Mouse (Mus musculus): Measurements from ENCODE around the gene Nbas. TPM values are rescaled to one million over a fixed set of nuclear protein-coding genes. Genes with fewer than 3 reads are reported as not detected.

Gene Nbas
- total and polyA plus RNA-seq, 2 experiments from 2014 or later: 12.4 to 41.4 TPM

GRCm38 (mm10) chr12:13313966-13314365 lies 45.0 kb downstream of the Nbas start:
- TF ChIP-seq CTCF (IDR thresholded peaks at IDR 0.05): no peak
- DNase-seq (ENCODE audit: low spot score): no peak
- no peak overlapping the region for H3K4me3 ChIP-seq (ENCODE audit: low read depth, low read length)
- H3K27ac ChIP-seq (ENCODE audit: low read depth, low read length): no peak overlapping the region
- WGBS: 90% methylated on average over 2 of the region's 2 CpGs
- ATAC-seq (ENCODE audit: low FRiP score): no peak
- no peak overlapping the region for H3K9ac ChIP-seq (replicated peaks; ENCODE audit: low read length, poor library complexity, severe bottlenecking)
- H3K9me3 ChIP-seq (ENCODE audit: low read length): no peaks in the 10 kb centered on the region
- no peaks in the 10 kb centered on the region for H3K27me3 ChIP-seq (ENCODE audit: insufficient read depth, low read length)
- H3K4me1 ChIP-seq (ENCODE audit: insufficient read depth, low read length): no peaks in the 10 kb centered on the region
- H3K36me3 ChIP-seq (ENCODE audit: insufficient read depth, low read length): peaks cover 12% of the 10 kb centered on the region
- no peak overlapping the region for H3K4me2 ChIP-seq (ENCODE audit: low read depth, low read length, poor library complexity, severe bottlenecking)

GRCm38 (mm10) chr12:13314384-13314783 lies 45.5 kb downstream of the Nbas start:
- Histone ChIP-seq H3K9ac (replicated peaks; ENCODE audit: low read length, poor library complexity, severe bottlenecking) (no peak overlapping the region), H3K9me3 (ENCODE audit: low read length) (no peaks in the 10 kb centered on the region), H3K27ac (ENCODE audit: low read depth, low read length) (no peak overlapping the region), H3K4me1 (ENCODE audit: insufficient read depth, low read length) (no peaks in the 10 kb centered on the region), H3K27me3 (ENCODE audit: insufficient read depth, low read length) (no peaks in the 10 kb centered on the region), H3K4me2 (ENCODE audit: low read depth, low read length, poor library complexity, severe bottlenecking) (no peak overlapping the region), H3K4me3 (ENCODE audit: low read depth, low read length) (no peak overlapping the region), H3K36me3 (ENCODE audit: insufficient read depth, low read length) (peaks cover 12% of the 10 kb centered on the region)
- DNase-seq (ENCODE audit: low spot score) (no peak), ATAC-seq (ENCODE audit: low FRiP score) (no peak)
- WGBS: 90% methylated on average over 3 of the region's 3 CpGs
- TF ChIP-seq CTCF (IDR thresholded peaks at IDR 0.05): no peak

GRCm38 (mm10) chr12:13315081-13315480 lies 46.1 kb downstream of the Nbas start:
- no peak for TF ChIP-seq CTCF (IDR thresholded peaks at IDR 0.05)
- ATAC-seq (ENCODE audit: low FRiP score) (no peak), DNase-seq (ENCODE audit: low spot score) (no peak)
- H3K27ac ChIP-seq (ENCODE audit: low read depth, low read length): no peak overlapping the region
- peaks cover 9% of the 10 kb centered on the region for H3K36me3 ChIP-seq (ENCODE audit: insufficient read depth, low read length)
- no peak overlapping the region for H3K4me3 ChIP-seq (ENCODE audit: low read depth, low read length)
- H3K9me3 ChIP-seq (ENCODE audit: low read length): no peaks in the 10 kb centered on the region
- H3K4me2 ChIP-seq (ENCODE audit: low read depth, low read length, poor library complexity, severe bottlenecking): no peak overlapping the region
- no peaks in the 10 kb centered on the region for H3K27me3 ChIP-seq (ENCODE audit: insufficient read depth, low read length)
- H3K4me1 ChIP-seq (ENCODE audit: insufficient read depth, low read length): no peaks in the 10 kb centered on the region
- no peak overlapping the region for H3K9ac ChIP-seq (replicated peaks; ENCODE audit: low read length, poor library complexity, severe bottlenecking)
- WGBS: 97% methylated on average over 1 of the region's 1 CpGs

GRCm38 (mm10) chr12:13342535-13342934 lies 73.6 kb downstream of the Nbas start:
- Histone ChIP-seq H3K4me2 (ENCODE audit: low read depth, low read length, poor library complexity, severe bottlenecking) (no peak overlapping the region), H3K27me3 (ENCODE audit: insufficient read depth, low read length) (no peaks in the 10 kb centered on the region), H3K36me3 (ENCODE audit: insufficient read depth, low read length) (peaks cover 17% of the 10 kb centered on the region), H3K9me3 (ENCODE audit: low read length) (no peaks in the 10 kb centered on the region), H3K27ac (ENCODE audit: low read depth, low read length) (no peak overlapping the region), H3K9ac (replicated peaks; ENCODE audit: low read length, poor library complexity, severe bottlenecking) (no peak overlapping the region), H3K4me3 (ENCODE audit: low read depth, low read length) (no peak overlapping the region), H3K4me1 (ENCODE audit: insufficient read depth, low read length) (no peaks in the 10 kb centered on the region)
- no peak for ATAC-seq (ENCODE audit: low FRiP score)
- DNase-seq (ENCODE audit: low spot score): no peak
- no peak for TF ChIP-seq CTCF (IDR thresholded peaks at IDR 0.05)
- 95% methylated on average over 5 of the region's 5 CpGs for WGBS

- DNase-seq (ENCODE audit: low spot score) (no peak), ATAC-seq (ENCODE audit: low FRiP score) (no peak)
- H3K36me3 ChIP-seq (ENCODE audit: insufficient read depth, low read length): peaks cover 16% of the 10 kb centered on the region; the same call in 1 of the 2 replicates
- no peaks in the 10 kb centered on the region for H3K4me1 ChIP-seq (ENCODE audit: insufficient read depth, low read length)
- H3K9me3 ChIP-seq (ENCODE audit: low read length): no peaks in the 10 kb centered on the region
- H3K9ac ChIP-seq (replicated peaks; ENCODE audit: low read length, poor library complexity, severe bottlenecking): no peak overlapping the region
- H3K27ac ChIP-seq (ENCODE audit: low read depth, low read length): no peak overlapping the region
- no peak for TF ChIP-seq CTCF (IDR thresholded peaks at IDR 0.05)
- WGBS: 94% methylated on average over 10 of the region's 10 CpGs
- H3K4me3 ChIP-seq (ENCODE audit: low read depth, low read length): no peak overlapping the region
- no peaks in the 10 kb centered on the region for H3K27me3 ChIP-seq (ENCODE audit: insufficient read depth, low read length)
- no peak overlapping the region for H3K4me2 ChIP-seq (ENCODE audit: low read depth, low read length, poor library complexity, severe bottlenecking)
Measured at GRCm38 (mm10) chr12:13356201-13356600, 87.3 kb downstream of the Nbas start.

- Histone ChIP-seq H3K4me2 (ENCODE audit: low read depth, low read length, poor library complexity, severe bottlenecking) (no peak overlapping the region), H3K9me3 (ENCODE audit: low read length) (no peaks in the 10 kb centered on the region), H3K27me3 (ENCODE audit: insufficient read depth, low read length) (no peaks in the 10 kb centered on the region), H3K36me3 (ENCODE audit: insufficient read depth, low read length) (peaks cover 16% of the 10 kb centered on the region; the same call in 1 of the 2 replicates), H3K9ac (replicated peaks; ENCODE audit: low read length, poor library complexity, severe bottlenecking) (no peak overlapping the region), H3K4me3 (ENCODE audit: low read depth, low read length) (no peak overlapping the region), H3K4me1 (ENCODE audit: insufficient read depth, low read length) (no peaks in the 10 kb centered on the region), H3K27ac (ENCODE audit: low read depth, low read length) (no peak overlapping the region)
- WGBS: 94% methylated on average over 7 of the region's 7 CpGs
- no peak for ATAC-seq (ENCODE audit: low FRiP score)
- no peak for TF ChIP-seq CTCF (IDR thresholded peaks at IDR 0.05)
- DNase-seq (ENCODE audit: low spot score): no peak
Measured at GRCm38 (mm10) chr12:13356769-13357168, 87.8 kb downstream of the Nbas start.
